Mouse (Mus musculus): Measurements from ENCODE around the gene Prtn3. TPM values are rescaled to one million over a fixed set of nuclear protein-coding genes. Genes with fewer than 3 reads are reported as not detected.

Prtn3 gene
- polyA plus RNA-seq, 1 experiment from 2014 or later = 52.4 TPM

GRCm38 (mm10) chr10:79858416-79859074, 15.7 kb upstream of the Prtn3 start:
- DNase-seq (ENCODE audit: low spot score) (no peak), ATAC-seq (replicated peaks; ENCODE audit: low FRiP score) (no peak)
- Histone ChIP-seq H3K4me3 (ENCODE audit: low read depth, low read length) (peak overlapping the region; percentile 99; the same call in 1 of the 2 replicates), H3K9ac (ENCODE audit: low read depth, low read length) (no peak overlapping the region; the same call in 1 of the 2 replicates), H3K9me3 (ENCODE audit: control insufficient read depth, low read length) (no peaks in the 10 kb centered on the region), H3K27me3 (replicated peaks; ENCODE audit: control insufficient read depth, insufficient read depth, low read length) (no peaks in the 10 kb centered on the region), H3K4me2 (peak overlapping the region; percentile 99), H3K36me3 (ENCODE audit: control insufficient read depth, insufficient read depth, low read length) (peaks cover 71% of the 10 kb centered on the region), H3K27ac (ENCODE audit: low read depth, low read length) (no peak overlapping the region), H3K4me1 (replicated peaks; ENCODE audit: control insufficient read depth, insufficient read depth, low read length) (peaks cover 21% of the 10 kb centered on the region)
- WGBS = 72% methylated on average over 17 of the region's 17 CpGs

- no peak overlapping the region; the same call in 1 of the 2 replicates for H3K9ac ChIP-seq (ENCODE audit: low read depth, low read length)
- peaks cover 71% of the 10 kb centered on the region for H3K36me3 ChIP-seq (ENCODE audit: control insufficient read depth, insufficient read depth, low read length)
- H3K4me2 ChIP-seq = no peak overlapping the region
- DNase-seq (ENCODE audit: low spot score) (no peak), ATAC-seq (replicated peaks; ENCODE audit: low FRiP score) (no peak)
- no peak overlapping the region for H3K4me3 ChIP-seq (ENCODE audit: low read depth, low read length)
- 86% methylated on average over 11 of the region's 11 CpGs for WGBS
- H3K9me3 ChIP-seq (ENCODE audit: control insufficient read depth, low read length) = no peaks in the 10 kb centered on the region
- no peak overlapping the region for H3K27ac ChIP-seq (ENCODE audit: low read depth, low read length)
- H3K27me3 ChIP-seq (replicated peaks; ENCODE audit: control insufficient read depth, insufficient read depth, low read length) = no peaks in the 10 kb centered on the region
- H3K4me1 ChIP-seq (replicated peaks; ENCODE audit: control insufficient read depth, insufficient read depth, low read length) = peaks cover 21% of the 10 kb centered on the region
Measured at GRCm38 (mm10) chr10:79859116-79859515, 15.2 kb upstream of the Prtn3 start.

DNA sequence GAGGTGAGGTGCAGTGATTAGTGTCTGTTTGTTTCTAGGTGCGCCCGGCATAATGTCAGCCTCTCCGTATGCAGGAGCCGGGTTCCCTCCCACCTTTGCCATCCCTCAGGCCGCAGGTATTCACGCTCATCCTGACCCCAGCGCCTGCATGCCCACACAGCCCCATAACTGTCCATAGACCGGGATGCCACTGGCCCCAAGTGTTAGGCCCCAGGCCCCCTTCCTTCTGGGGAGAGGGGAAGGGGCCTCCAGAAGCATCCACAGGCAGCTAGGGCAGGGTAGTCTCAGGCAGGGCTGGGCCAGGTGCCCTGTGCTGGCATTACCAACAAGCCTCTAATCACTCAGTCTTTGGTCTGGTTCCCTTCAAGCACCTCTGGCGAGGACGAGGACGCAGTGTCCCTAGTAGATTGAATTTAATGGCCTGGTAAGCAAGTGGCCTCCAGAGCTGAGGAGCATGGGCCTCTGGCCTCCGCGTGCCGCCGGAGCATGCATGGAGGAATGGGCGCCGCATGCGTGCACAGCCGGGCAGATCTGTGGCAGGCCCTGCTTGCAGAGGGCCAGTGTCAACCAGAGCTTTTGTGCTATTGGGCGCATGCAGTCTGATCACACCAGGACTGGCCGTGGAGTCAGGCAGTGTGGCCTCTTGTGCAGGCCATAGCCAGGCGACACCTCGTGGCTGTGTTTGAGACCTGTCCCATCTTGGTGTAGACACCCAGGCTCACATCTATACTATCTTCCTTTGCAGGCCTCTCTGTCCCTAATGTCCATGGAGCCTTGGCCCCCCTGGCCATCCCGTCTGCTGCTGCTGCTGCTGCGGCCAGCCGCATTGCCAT, 14.0 kb upstream of the Prtn3 start:
- peaks cover 21% of the 10 kb centered on the region for H3K4me1 ChIP-seq (replicated peaks; ENCODE audit: control insufficient read depth, insufficient read depth, low read length)
- peaks cover 75% of the 10 kb centered on the region for H3K36me3 ChIP-seq (ENCODE audit: control insufficient read depth, insufficient read depth, low read length)
- 95% methylated on average over 26 of the region's 26 CpGs for WGBS
- no peak overlapping the region for H3K27ac ChIP-seq (ENCODE audit: low read depth, low read length)
- no peaks in the 10 kb centered on the region for H3K9me3 ChIP-seq (ENCODE audit: control insufficient read depth, low read length)
- no peak overlapping the region for H3K9ac ChIP-seq (ENCODE audit: low read depth, low read length)
- ATAC-seq (replicated peaks; ENCODE audit: low FRiP score) = no peak
- DNase-seq (ENCODE audit: low spot score) = no peak
- H3K27me3 ChIP-seq (replicated peaks; ENCODE audit: control insufficient read depth, insufficient read depth, low read length) = no peaks in the 10 kb centered on the region
- H3K4me3 ChIP-seq (ENCODE audit: low read depth, low read length) = no peak overlapping the region
- no peak overlapping the region for H3K4me2 ChIP-seq

GRCm38 (mm10) chr10:79861230-79862048, 12.8 kb upstream of the Prtn3 start:
- H3K27ac ChIP-seq (ENCODE audit: low read depth, low read length) = no peak overlapping the region
- H3K4me3 ChIP-seq (ENCODE audit: low read depth, low read length) = no peak overlapping the region
- no peak for ATAC-seq (replicated peaks; ENCODE audit: low FRiP score)
- no peaks in the 10 kb centered on the region for H3K27me3 ChIP-seq (replicated peaks; ENCODE audit: control insufficient read depth, insufficient read depth, low read length)
- H3K4me2 ChIP-seq = no peak overlapping the region
- H3K9ac ChIP-seq (ENCODE audit: low read depth, low read length) = no peak overlapping the region
- H3K36me3 ChIP-seq (ENCODE audit: control insufficient read depth, insufficient read depth, low read length) = peaks cover 67% of the 10 kb centered on the region
- H3K4me1 ChIP-seq (replicated peaks; ENCODE audit: control insufficient read depth, insufficient read depth, low read length) = peaks cover 18% of the 10 kb centered on the region
- WGBS = 85% methylated on average over 25 of the region's 25 CpGs
- H3K9me3 ChIP-seq (ENCODE audit: control insufficient read depth, low read length) = no peaks in the 10 kb centered on the region
- DNase-seq (ENCODE audit: low spot score) = no peak

DNA sequence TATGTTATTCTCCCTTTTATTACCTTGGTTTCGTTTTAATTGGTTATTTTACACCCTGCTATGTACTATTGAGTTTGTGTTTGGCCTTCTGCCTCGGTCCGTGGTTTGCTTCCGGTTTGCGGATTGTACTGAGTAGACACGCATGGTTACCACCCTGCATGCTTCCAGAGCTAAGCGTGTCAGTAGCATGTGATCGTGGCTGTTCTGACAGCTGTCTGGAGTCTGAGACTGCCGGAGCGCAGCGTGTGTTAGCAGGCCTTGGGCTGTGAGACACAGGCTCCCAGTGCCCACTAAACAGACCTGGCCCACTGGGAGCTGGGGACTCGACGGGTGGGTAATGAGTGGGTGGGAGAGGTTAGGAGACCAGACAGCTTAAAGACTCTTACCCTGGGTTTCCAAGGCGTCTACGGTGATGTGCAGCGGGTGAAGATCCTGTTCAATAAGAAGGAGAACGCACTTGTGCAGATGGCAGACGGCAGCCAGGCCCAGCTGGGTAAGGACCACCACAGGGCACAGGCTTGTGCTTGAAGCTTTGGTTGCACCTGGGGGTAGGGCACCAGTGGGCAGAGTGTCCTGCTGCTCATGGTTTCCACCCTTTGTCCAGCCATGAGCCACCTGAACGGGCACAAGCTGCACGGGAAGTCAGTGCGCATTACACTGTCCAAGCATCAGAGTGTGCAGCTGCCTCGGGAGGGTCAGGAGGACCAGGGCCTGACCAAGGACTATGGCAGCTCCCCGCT, 12.1 kb upstream of the Prtn3 start:
- Histone ChIP-seq H3K9ac (ENCODE audit: low read depth, low read length) (no peak overlapping the region), H3K4me2 (no peak overlapping the region), H3K36me3 (ENCODE audit: control insufficient read depth, insufficient read depth, low read length) (peaks cover 59% of the 10 kb centered on the region), H3K4me3 (ENCODE audit: low read depth, low read length) (no peak overlapping the region), H3K9me3 (ENCODE audit: control insufficient read depth, low read length) (no peaks in the 10 kb centered on the region), H3K27ac (ENCODE audit: low read depth, low read length) (no peak overlapping the region), H3K4me1 (replicated peaks; ENCODE audit: control insufficient read depth, insufficient read depth, low read length) (peaks cover 10% of the 10 kb centered on the region), H3K27me3 (replicated peaks; ENCODE audit: control insufficient read depth, insufficient read depth, low read length) (no peaks in the 10 kb centered on the region)
- DNase-seq (ENCODE audit: low spot score) = no peak
- ATAC-seq (replicated peaks; ENCODE audit: low FRiP score) = no peak
- 92% methylated on average over 23 of the region's 23 CpGs for WGBS

GRCm38 (mm10) chr10:79862925-79863324, 11.4 kb upstream of the Prtn3 start:
- WGBS = 76% methylated on average over 10 of the region's 10 CpGs
- Histone ChIP-seq H3K4me2 (no peak overlapping the region), H3K4me3 (ENCODE audit: low read depth, low read length) (no peak overlapping the region), H3K9me3 (ENCODE audit: control insufficient read depth, low read length) (no peaks in the 10 kb centered on the region), H3K27me3 (replicated peaks; ENCODE audit: control insufficient read depth, insufficient read depth, low read length) (no peaks in the 10 kb centered on the region), H3K36me3 (ENCODE audit: control insufficient read depth, insufficient read depth, low read length) (peaks cover 54% of the 10 kb centered on the region), H3K4me1 (replicated peaks; ENCODE audit: control insufficient read depth, insufficient read depth, low read length) (peaks cover 3% of the 10 kb centered on the region), H3K9ac (ENCODE audit: low read depth, low read length) (no peak overlapping the region), H3K27ac (ENCODE audit: low read depth, low read length) (no peak overlapping the region)
- DNase-seq (ENCODE audit: low spot score) (no peak), ATAC-seq (replicated peaks; ENCODE audit: low FRiP score) (no peak)

DNA sequence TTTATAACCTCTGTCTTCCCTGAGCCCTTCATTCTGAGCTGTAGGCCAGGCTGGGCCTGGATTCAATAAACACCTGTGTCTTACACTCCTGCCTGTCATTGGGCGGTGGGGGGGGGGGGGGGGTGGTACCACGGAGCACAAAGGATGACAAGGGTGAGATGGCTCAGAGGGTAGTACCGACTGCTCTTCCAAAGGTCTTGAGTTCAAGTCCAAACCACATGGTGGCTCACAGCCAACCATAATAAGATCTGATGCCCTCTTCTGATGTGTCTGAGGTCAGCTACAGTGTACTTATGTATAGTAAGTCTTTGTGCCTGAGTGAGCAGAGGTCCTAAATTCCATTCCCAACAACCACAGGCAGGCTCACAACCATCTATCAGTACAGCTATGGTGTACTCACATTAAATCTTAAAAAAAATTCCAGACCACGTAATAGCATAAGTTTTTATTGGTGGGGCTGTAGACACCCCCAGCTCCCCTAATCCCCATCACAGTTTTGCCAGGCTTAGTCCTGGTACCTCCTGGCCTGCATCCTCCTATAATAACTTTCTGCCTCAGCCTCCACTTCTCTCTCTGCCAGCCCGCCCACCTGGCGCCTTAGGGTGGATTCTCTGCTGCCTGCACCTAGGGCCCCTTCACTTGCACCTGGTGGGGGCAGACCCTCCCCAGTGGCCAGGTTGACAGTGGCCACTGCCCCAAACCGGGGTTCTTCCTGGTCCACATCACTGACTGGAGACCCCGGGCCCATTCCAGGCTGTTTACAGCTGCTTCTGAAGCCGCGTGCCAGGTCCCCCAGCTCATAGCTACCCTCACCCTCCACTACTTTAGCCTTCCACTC, 9.7 kb upstream of the Prtn3 start:
- H3K9me3 ChIP-seq (ENCODE audit: control insufficient read depth, low read length) = no peaks in the 10 kb centered on the region
- ATAC-seq (replicated peaks; ENCODE audit: low FRiP score) = peak; percentile 27
- H3K4me3 ChIP-seq (ENCODE audit: low read depth, low read length) = no peak overlapping the region
- H3K27me3 ChIP-seq (replicated peaks; ENCODE audit: control insufficient read depth, insufficient read depth, low read length) = no peaks in the 10 kb centered on the region
- H3K9ac ChIP-seq (ENCODE audit: low read depth, low read length) = no peak overlapping the region
- H3K36me3 ChIP-seq (ENCODE audit: control insufficient read depth, insufficient read depth, low read length) = peaks cover 42% of the 10 kb centered on the region
- H3K27ac ChIP-seq (ENCODE audit: low read depth, low read length) = no peak overlapping the region
- 58% methylated on average over 10 of the region's 10 CpGs for WGBS
- H3K4me2 ChIP-seq = no peak overlapping the region
- no peaks in the 10 kb centered on the region; the same call in 1 of the 2 replicates for H3K4me1 ChIP-seq (replicated peaks; ENCODE audit: control insufficient read depth, insufficient read depth, low read length)
- DNase-seq (ENCODE audit: low spot score) = peak; percentile 34
